Mouse (Mus musculus): Measurements from ENCODE around the gene Olig1.
A peak's percentile ranks its signal among the peaks of the same experiment; 100 is the strongest.

The Olig1 gene

GRCm38 (mm10) chr16:91314114-91314775, 44.7 kb downstream of the Olig1 start:
- peak; percentile 66 for DNase-seq

DNA sequence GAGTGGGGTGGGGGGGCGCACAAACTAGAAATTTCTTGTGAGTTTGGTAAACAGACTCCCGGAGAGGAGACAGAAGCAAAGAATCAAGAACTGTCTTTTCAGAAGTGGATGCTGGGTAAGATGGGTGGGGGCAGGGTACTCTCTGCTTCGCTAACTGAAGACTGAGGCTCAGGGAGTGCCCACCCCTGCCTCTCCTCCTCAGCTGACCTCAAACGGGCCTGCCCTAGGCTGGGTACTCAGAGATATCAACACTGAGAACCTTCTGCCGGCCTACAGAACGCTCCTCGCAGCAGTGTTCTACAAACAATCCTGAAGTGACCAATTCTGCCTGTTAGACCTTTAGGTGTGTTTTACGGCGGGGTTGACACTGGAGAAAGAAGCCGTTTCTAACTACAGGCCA, 50.6 kb downstream of the Olig1 start:
- DNase-seq: no peak

- no peak for DNase-seq
Observed at GRCm38 (mm10) chr16:91320608-91321007, 51.0 kb downstream of the Olig1 start.

Data from kidney, adult 11 months (tissue).